Mouse (Mus musculus) heart, postnatal 25 days (tissue): ENCODE results near the gene Ntrk2. TPM values are rescaled to one million over a fixed set of nuclear protein-coding genes. Genes with fewer than 3 reads are reported as not detected.

Source experiments
- DNase-seq: peaks from one replicate; pipeline ENCODE4 v3.0.0; 2022; ENCODE audit warnings: low spot score
- intact Hi-C: fragments of 180-260 bp; cut with DNase I; formaldehyde crosslinking; loops from one replicate; pipeline ENCODE4 v1.15.1; 2025
- total RNA-seq, 2 experiments: library from RNA; stranded (reverse); gene quantifications; 2 replicates each; pipeline ENCODE4 v1.2.3; 2021

Ntrk2 gene
- total RNA-seq, 2 experiments from 2014 or later = 1.2 to 1.4 TPM

GRCm38 (mm10) chr13:58955237-58955777 is 148.9 kb downstream of the Ntrk2 start:
- no peak for DNase-seq
- intact Hi-C loops = no loop called here

- intact Hi-C loops = no loop called here
- no peak for DNase-seq
Observed at GRCm38 (mm10) chr13:58958171-58958904, 152.0 kb downstream of the Ntrk2 start.

- intact Hi-C loops = no loop called here
- DNase-seq = no peak
Observed at GRCm38 (mm10) chr13:58960321-58960720, 154.0 kb downstream of the Ntrk2 start.

GRCm38 (mm10) chr13:58964701-58965359 is 158.5 kb downstream of the Ntrk2 start:
- intact Hi-C loops = no loop called here
- no peak for DNase-seq

GRCm38 (mm10) chr13:58965826-58966225 is 159.5 kb downstream of the Ntrk2 start:
- intact Hi-C loops = no loop called here
- no peak for DNase-seq

- intact Hi-C loops = no loop called here
- no peak for DNase-seq
Observed at GRCm38 (mm10) chr13:58966466-58966865, 160.1 kb downstream of the Ntrk2 start.

GRCm38 (mm10) chr13:58968168-58968567 is 161.8 kb downstream of the Ntrk2 start:
- intact Hi-C loops = no loop called here
- no peak for DNase-seq

GRCm38 (mm10) chr13:58971449-58971903 is 165.1 kb downstream of the Ntrk2 start:
- DNase-seq = no peak
- intact Hi-C loops = no loop called here

GRCm38 (mm10) chr13:58972511-58972910 is 166.1 kb downstream of the Ntrk2 start:
- intact Hi-C loops = no loop called here
- DNase-seq = no peak

GRCm38 (mm10) chr13:58996447-58996846 is 190.1 kb downstream of the Ntrk2 start:
- intact Hi-C loops = no loop called here
- no peak for DNase-seq

- no peak for DNase-seq
- intact Hi-C loops = no loop called here
Observed at GRCm38 (mm10) chr13:58997763-58998162, 191.4 kb downstream of the Ntrk2 start.

- intact Hi-C loops = no loop called here
Observed at GRCm38 (mm10) chr13:58999373-59000053, 193.1 kb downstream of the Ntrk2 start.

GRCm38 (mm10) chr13:59002943-59003806 is 196.8 kb downstream of the Ntrk2 start:
- intact Hi-C loops = no loop called here
- DNase-seq = no peak

More at GRCm38 (mm10) chr13:58999373-59000053, 193.1 kb downstream of the Ntrk2 start:
- DNase-seq = no peak

- DNase-seq = no peak
- intact Hi-C loops = no loop called here
Observed at GRCm38 (mm10) chr13:59003807-59004173, 197.4 kb downstream of the Ntrk2 start.

- no peak for DNase-seq
- intact Hi-C loops = no loop called here
Observed at GRCm38 (mm10) chr13:59004579-59004978, 198.2 kb downstream of the Ntrk2 start.

GRCm38 (mm10) chr13:59009855-59010254 is 203.5 kb downstream of the Ntrk2 start:
- no peak for DNase-seq
- intact Hi-C loops = no loop called here

- intact Hi-C loops = no loop called here
- DNase-seq = no peak
Observed at GRCm38 (mm10) chr13:59010893-59011529, 204.6 kb downstream of the Ntrk2 start.

- DNase-seq = peak; percentile 48
- intact Hi-C loops = no loop called here
Observed at GRCm38 (mm10) chr13:59011530-59011903, 205.1 kb downstream of the Ntrk2 start.

GRCm38 (mm10) chr13:59015360-59015759 is 209.0 kb downstream of the Ntrk2 start:
- intact Hi-C loops = no loop called here
- no peak for DNase-seq
